Mouse (Mus musculus): ENCODE measurements around the gene Phf23.

GRCm38 (mm10) chr11:70023481-70024150 is 28.0 kb downstream of the Phf23 start:
- TF ChIP-seq POLR2A (IDR thresholded peaks at IDR 0.05; ENCODE audit: insufficient read length, low read depth), result no peak
- TF ChIP-seq E2F4 (IDR thresholded peaks at IDR 0.05; ENCODE audit: insufficient read depth), result no peak
- no peak for TF ChIP-seq MYOD1 (IDR thresholded peaks at IDR 0.05; ENCODE audit: control insufficient read depth in 1 of 3, insufficient read length in 2 of 3, low read depth in 2 of 3)
- no peak for TF ChIP-seq CEBPB (IDR thresholded peaks at IDR 0.05; ENCODE audit: insufficient read depth, poor library complexity, severe bottlenecking)
- no peak for TF ChIP-seq TCF12 (IDR thresholded peaks at IDR 0.05; ENCODE audit: insufficient read depth, poor library complexity, severe bottlenecking)
- TF ChIP-seq TCF3 (IDR thresholded peaks at IDR 0.05; ENCODE audit: insufficient read length, low read depth), result no peak
- no peak for TF ChIP-seq MAX (IDR thresholded peaks at IDR 0.05; ENCODE audit: low read depth)
- TF ChIP-seq USF1 (IDR thresholded peaks at IDR 0.05; ENCODE audit: low read depth), result no peak
- TF ChIP-seq MYOG (IDR thresholded peaks at IDR 0.05; ENCODE audit: control insufficient read depth in 1 of 3, insufficient read depth in 1 of 3, insufficient read length in 2 of 3, low read depth in 2 of 3), result no peak
- no peak for TF ChIP-seq POLR2AphosphoS2 (IDR thresholded peaks at IDR 0.05; ENCODE audit: insufficient read length, low read depth)
- TF ChIP-seq SRF (IDR thresholded peaks at IDR 0.05; ENCODE audit: control insufficient read depth, insufficient read length, low read depth), result no peak
